Mouse (Mus musculus): ENCODE measurements around the gene Rer1. TPM values are rescaled to one million over a fixed set of nuclear protein-coding genes. Genes with fewer than 3 reads are reported as not detected.

Gene Rer1
- polyA plus RNA-seq, 1 experiment from 2014 or later, result 297 TPM

GRCm38 (mm10) chr4:155024170-155025010, 61.8 kb downstream of the Rer1 start:
- TF ChIP-seq CTCF (IDR thresholded peaks at IDR 0.05; ENCODE audit: low read depth), result no peak
- Histone ChIP-seq H3K27ac (ENCODE audit: low read depth, low read length) (no peak overlapping the region), H3K27me3 (replicated peaks; ENCODE audit: control insufficient read depth, insufficient read depth, low read length) (no peaks in the 10 kb centered on the region), H3K36me3 (ENCODE audit: control insufficient read depth, insufficient read depth) (peaks cover 7% of the 10 kb centered on the region; the same call in 1 of the 2 replicates), H3K9me3 (ENCODE audit: control insufficient read depth) (no peaks in the 10 kb centered on the region), H3K4me2 (replicated peaks; ENCODE audit: low read depth) (no peak overlapping the region), H3K4me1 (replicated peaks; ENCODE audit: control insufficient read depth, insufficient read depth, low read length) (no peaks in the 10 kb centered on the region), H3K4me3 (ENCODE audit: low read depth, low read length) (no peak overlapping the region), H3K9ac (ENCODE audit: low read depth, low read length) (no peak overlapping the region)
- ATAC-seq, result no peak
- WGBS, result 90% methylated on average over 11 of the region's 11 CpGs

Other genes with a start within 250 kb of the Rer1 start
- 0.08 TPM in 1 of 2 replicates, not detected in the other for gene Ttc34, start 248.9 kb downstream of the Rer1 start, polyA plus RNA-seq (2015; fragmentation: Nextera tagmentation; extraction: Ambion mirVana)
- gene Mmel1, start 216.8 kb downstream of the Rer1 start, polyA plus RNA-seq (2015; fragmentation: Nextera tagmentation; extraction: Ambion mirVana), result 0.22 and 0.44 TPM in 2 replicates
- gene Fam213b, start 187.2 kb downstream of the Rer1 start, polyA plus RNA-seq (2015; fragmentation: Nextera tagmentation; extraction: Ambion mirVana), result 66.9 and 68.5 TPM in 2 replicates
- 1.9 and 2.9 TPM in 2 replicates for gene Tnfrsf14, start 157.8 kb downstream of the Rer1 start, polyA plus RNA-seq (2015; fragmentation: Nextera tagmentation; extraction: Ambion mirVana)
- gene Hes5, start 125.5 kb downstream of the Rer1 start, polyA plus RNA-seq (2015; fragmentation: Nextera tagmentation; extraction: Ambion mirVana), result 0.20 and 0.29 TPM in 2 replicates
- gene Pank4, start 122.3 kb downstream of the Rer1 start, polyA plus RNA-seq (2015; fragmentation: Nextera tagmentation; extraction: Ambion mirVana), result 10.9 and 11.5 TPM in 2 replicates
- gene Plch2, start 29.6 kb downstream of the Rer1 start, polyA plus RNA-seq (2015; fragmentation: Nextera tagmentation; extraction: Ambion mirVana), result 5.3 and 5.7 TPM in 2 replicates
- 11.7 and 12.9 TPM in 2 replicates for gene Pex10, start 19.4 kb downstream of the Rer1 start, polyA plus RNA-seq (2015; fragmentation: Nextera tagmentation; extraction: Ambion mirVana)
- gene Morn1, start 195 bp upstream of the Rer1 start, polyA plus RNA-seq (2015; fragmentation: Nextera tagmentation; extraction: Ambion mirVana), result 1.8 and 2.2 TPM in 2 replicates
- 13.3 and 14.0 TPM in 2 replicates for gene Ski, start 136.2 kb upstream of the Rer1 start, polyA plus RNA-seq (2015; fragmentation: Nextera tagmentation; extraction: Ambion mirVana)
- 54.6 and 57.8 TPM in 2 replicates for gene Faap20, start 163.4 kb upstream of the Rer1 start, polyA plus RNA-seq (2015; fragmentation: Nextera tagmentation; extraction: Ambion mirVana)

Measured in intestine, postnatal 0 days (tissue).